Mouse (Mus musculus): Measurements from ENCODE around the gene Nacc2.

DNA sequence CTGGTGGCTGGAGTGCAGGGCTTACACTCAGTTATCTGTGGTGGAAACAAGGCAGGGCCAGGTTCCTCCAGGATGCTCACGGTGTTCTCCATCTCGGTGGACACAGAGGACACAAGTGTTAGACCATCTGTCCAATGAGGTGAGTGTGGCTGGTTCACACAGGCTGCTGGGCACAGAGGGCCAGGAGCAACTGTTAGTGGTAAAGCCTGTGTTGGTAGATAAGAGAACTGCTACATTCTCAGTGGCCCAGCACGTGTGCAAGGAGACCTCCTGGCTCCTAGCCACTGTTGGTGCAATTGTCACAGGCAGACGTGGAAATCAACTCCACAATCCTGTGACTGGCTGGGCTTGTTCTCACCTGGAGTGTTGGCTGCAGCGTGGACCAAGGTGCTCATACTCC lies 31.6 kb upstream of the Nacc2 start:
- TF ChIP-seq POLR2A (IDR thresholded peaks at IDR 0.05; ENCODE audit: low read depth, low read length) (no peak), CTCF (conservative IDR thresholded peaks at IDR 0.05; ENCODE audit: insufficient read depth, insufficient read length, low read depth, low read length) (no peak)
